Mouse (Mus musculus): Measurements from ENCODE around the gene Ikbke.

GRCm38 (mm10) chr1:131212956-131213355 is 66.5 kb downstream of the Ikbke start:
- TF ChIP-seq CTCF (conservative IDR thresholded peaks at IDR 0.05 in 1 of 2, IDR thresholded peaks at IDR 0.05 in 1 of 2; ENCODE audit: low read depth in 2 of 2, low read length in 2 of 2) (no peak), TCF12 (IDR thresholded peaks at IDR 0.05; ENCODE audit: low read depth, low read length) (no peak), KAT2A (IDR thresholded peaks at IDR 0.05; ENCODE audit: insufficient replicate concordance, low read length) (no peak), JUND (conservative IDR thresholded peaks at IDR 0.05; ENCODE audit: low read depth, low read length) (no peak), USF2 (conservative IDR thresholded peaks at IDR 0.05; ENCODE audit: low read depth, low read length) (no peak), MYC (IDR thresholded peaks at IDR 0.05; ENCODE audit: low read depth, low read length) (no peak), CHD2 (IDR thresholded peaks at IDR 0.05; ENCODE audit: low read length) (no peak), ZC3H11A (IDR thresholded peaks at IDR 0.05; ENCODE audit: low read depth, low read length) (no peak), POLR2A (IDR thresholded peaks at IDR 0.05; ENCODE audit: low read depth, low read length) (no peak)
